Mouse (Mus musculus): ENCODE measurements at regions not wholly inside any gene's neighbourhood (a gene's known extent, or its start where the extent isn't known, plus 50 kb on each side); places are given as distances from the start of the nearest gene placed in this dataset.

DNA sequence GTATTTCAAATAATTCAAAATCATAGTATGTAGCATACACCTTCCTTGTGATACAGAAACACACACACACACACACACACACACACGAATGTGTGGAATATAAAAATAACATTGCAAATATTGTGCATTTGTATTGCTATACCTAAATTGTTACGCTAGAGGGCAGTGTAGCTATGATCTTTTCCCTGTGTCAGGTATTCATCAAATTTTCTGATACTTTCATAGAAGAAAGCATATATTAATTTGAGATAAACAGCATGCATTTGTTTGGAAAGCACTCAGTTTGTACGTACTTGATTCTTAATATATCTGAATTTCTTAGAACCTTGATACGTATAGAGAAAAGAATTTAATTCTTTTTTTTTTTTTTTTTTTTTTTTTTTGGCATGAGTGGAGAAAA is 1700.9 kb upstream of the Sel1l start:
- no peak for DNase-seq (ENCODE audit: low spot score)

DNA sequence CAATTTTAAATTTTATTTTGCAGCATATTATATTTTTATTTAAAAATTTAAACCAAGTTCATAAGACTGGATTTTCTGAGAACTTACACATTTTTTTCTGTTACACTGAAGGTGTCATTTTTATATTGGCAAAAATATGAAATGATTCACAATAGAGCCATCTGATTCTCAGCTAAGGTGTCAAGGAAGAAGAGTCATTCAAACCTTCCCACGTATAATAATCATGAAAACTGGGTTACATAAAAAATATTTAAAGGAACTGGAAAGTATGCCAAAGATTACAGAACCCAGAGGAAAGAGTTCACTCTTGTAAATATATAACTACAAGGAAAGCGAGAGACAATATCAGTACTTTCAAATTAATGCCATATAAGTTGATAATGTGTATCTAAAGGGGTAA is 1674.5 kb upstream of the Sel1l start:
- DNase-seq (ENCODE audit: low spot score) = no peak

DNA sequence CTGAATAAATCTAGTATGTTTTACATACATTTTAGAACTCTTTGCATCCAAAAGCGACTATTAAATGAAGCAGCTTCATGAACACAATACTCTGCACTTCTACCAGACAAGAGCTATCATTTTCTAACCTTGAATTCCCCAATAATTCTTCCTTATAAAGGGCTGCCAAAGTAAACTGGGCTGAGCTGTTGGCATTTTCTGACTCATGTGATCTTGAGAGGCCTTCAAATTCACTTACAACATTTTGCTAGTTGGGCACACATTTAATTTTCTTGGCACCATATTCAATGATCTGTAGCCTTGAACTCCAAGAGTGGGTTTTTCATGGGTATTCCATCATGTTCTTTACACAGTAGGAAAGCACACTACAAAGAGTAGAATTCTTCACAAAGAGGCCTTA is 1637.4 kb upstream of the Sel1l start:
- no peak for DNase-seq (ENCODE audit: low spot score)

DNA sequence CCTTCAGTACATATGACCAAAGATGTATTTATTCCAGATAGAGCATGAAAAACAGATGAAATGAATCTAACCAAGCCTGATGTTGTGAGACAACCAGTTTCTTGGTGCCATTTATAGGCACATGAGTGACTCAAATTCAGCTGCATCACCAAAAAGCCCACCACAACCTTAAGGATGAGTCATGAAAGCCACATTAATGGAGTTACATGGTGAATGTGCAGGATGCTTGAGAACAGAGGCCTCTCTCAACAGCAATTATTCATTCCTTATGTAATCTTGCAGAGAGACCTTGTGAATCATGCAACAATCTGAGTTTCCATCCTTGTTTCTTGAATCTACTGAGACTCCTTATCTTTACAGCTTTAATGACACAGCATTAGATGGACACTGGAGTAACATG is 1613.1 kb upstream of the Sel1l start:
- no peak for DNase-seq (ENCODE audit: low spot score)

DNA sequence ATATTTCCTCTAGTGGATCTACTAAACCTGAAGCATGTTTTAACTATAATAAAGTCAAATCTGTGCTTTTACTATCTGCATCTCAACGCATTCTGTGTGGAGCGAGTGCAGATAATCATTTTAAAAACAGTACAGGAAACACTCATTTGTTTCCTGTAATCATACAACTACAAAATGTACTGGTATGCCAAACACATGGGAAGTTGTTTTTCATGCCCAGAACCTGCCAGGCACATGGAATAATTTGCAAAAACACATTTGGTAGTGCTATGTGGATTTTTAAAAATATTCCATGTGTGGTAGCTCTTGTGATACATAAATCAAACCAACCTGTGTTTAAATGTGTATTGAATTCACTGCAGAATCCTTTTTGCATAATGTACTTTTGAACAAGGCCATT is 1600.5 kb upstream of the Sel1l start:
- no peak for DNase-seq (ENCODE audit: low spot score)

DNA sequence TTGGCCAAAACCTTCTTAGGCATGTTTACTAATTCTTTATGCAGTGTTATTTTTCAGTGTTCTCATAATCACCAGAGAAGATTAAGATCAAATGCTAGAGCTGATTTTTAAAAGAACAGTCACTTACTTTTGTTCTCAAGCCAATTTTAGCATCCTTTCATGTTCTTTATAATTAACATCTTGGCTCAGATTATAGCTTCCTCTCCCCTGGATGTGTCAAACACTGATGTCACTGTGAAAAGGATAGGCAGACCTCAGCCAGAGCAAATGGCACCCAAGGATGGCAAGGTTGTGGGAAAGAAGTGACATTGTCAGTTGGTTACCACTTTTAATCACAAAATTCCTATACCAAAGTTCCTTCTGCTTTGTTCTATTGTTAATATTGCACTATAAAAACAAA is 1580.3 kb upstream of the Sel1l start:
- DNase-seq (ENCODE audit: low spot score) = no peak

DNA sequence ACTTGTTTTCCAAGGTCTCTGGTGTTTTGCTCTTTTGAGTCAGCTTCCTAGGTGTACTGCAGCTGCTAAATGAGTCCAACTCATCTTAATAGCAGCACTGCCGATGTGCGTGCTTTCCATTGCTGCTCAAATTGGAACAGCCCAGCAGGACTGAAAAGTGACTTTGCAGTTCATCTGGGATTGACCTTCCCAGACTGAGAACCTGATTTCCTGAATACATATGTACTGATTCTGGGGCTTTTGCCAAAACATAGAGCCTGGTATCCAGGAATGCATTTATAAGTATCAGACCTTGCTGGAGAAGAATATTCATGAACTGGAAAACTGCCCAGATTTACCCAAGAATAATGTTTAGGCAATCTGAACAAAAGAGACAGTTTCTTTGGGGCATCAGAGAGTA is 1579.0 kb upstream of the Sel1l start:
- DNase-seq (ENCODE audit: low spot score) = no peak

DNA sequence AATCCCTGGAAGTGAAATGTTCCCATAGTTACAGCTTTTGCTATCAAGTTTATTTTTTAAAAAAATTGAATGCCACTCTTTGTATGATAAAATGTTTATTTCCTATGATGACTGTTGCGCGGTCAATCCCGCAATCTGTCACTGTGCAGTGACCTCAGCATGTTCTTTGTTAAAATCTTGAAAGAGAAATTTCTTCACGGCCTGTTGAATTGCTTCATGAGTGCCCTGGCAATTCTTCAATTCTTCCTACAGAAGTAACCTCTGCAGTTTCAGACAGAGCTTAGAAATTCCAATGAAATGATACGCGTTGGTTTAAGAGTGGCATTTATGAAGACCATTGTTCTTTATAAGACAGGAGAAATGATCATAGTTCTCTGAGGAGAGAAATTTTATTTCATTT is 1567.4 kb upstream of the Sel1l start:
- DNase-seq (ENCODE audit: low spot score) = no peak

DNA sequence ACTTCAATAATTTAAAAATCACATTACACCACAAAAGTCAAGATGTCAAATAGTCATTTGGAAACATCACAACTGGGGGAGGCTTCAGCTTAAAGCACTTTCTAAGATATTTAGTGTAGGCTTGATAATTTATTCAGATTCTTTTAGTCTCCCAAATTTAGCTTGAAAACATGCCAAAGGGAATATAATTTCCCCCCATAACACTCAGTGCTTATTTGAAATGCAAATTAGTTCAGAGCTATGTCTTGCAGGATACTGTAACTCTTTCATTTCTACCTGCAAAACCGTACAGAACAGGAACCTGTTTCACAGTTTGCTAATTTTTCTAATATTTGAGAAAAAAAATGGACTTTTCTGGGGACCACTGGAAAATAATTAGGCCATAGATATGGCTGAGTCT is 1566.8 kb upstream of the Sel1l start:
- DNase-seq (ENCODE audit: low spot score) = no peak

DNA sequence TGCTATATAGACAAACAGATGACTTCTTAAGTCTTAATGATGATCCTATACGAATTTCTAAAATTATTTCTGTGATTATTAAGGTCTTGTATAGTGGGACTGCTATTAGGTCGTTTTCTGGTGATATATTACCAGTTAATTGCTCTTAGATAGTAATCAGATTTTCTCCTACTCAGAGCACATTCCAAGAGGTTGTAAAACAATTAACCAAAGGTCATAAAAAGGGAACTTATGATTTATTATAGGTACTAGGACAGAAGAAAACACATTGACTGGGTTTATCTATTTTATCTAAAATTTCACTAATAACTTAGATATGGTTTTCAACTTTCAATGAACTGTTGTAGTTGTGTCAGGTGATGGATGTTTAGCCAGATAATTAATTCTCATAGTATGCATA is 1536.6 kb upstream of the Sel1l start:
- DNase-seq (ENCODE audit: low spot score) = no peak

DNA sequence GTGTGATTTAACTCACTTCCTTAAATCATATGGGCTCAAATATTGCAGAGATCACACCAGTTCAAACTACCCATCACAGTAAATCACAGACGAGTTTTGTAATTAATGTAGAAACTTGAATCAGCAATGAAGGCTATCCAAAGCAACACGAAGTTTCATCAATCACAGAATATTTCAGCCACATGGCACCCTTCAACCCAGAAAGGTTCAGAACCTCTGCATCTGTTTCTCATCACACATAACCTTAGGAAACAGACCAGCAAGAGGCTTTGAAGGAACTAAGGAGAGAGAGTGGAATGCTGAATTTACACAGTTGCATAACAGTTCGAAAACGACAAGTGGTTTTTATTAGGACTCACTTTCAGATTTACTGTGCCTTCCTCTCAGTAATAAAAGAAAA is 1494.0 kb upstream of the Sel1l start:
- DNase-seq (ENCODE audit: low spot score) = no peak

DNA sequence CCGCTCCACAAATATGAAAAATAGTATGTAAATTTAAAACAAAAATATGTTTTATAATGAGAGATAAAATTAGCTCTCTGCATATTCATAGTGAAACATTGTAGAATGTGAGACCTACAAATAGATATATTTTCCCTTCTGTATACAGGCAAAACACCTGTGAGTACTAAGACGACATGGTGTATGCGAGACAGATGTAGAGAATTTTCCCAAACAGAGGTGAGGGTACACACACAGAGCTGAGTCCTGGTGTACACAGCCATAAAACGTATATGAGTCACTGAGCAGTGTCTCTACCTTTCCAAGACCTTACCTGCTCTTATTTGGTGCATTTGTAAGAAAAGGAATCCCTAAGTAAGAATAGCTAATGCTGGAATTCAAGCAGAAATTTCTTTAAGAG is 1493.6 kb upstream of the Sel1l start:
- no peak for DNase-seq (ENCODE audit: low spot score)

DNA sequence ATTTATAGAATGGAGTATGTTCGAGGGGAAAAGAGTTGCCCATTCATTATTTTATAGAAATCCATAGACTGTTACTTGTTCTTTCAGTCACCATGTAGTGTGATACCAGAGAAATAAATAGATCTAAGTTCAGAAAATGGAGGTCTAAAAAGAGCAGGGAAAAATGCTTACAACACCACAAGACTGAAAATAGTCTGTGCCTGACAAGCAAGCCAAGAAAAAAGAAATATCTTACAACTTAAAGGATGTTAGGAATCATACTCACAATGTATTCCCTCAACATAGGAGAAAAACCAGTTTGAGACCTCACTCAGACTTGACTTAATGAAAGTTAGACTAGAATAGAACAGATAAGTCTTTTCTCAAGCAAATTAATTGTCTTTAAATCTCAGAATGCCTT is 1486.6 kb upstream of the Sel1l start:
- DNase-seq (ENCODE audit: low spot score) = no peak

DNA sequence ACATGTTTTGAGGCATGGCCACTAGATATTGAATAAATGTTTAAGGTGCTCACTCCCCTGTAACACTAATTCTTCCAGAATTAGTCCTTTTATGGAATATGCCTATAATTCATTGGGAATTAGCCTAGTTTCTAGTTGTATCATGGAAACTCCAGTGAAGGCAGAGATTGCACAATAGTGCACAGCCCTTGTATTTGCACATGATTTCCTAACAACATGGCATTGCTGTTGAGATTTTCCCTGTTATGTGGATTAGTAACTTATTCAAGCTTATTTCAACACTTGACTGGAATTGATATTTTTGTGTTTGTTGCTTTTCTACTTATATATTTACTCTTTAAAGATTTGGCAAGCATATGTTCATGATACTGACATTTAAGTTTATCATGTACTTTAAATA is 1463.3 kb upstream of the Sel1l start:
- DNase-seq (ENCODE audit: low spot score) = no peak

DNA sequence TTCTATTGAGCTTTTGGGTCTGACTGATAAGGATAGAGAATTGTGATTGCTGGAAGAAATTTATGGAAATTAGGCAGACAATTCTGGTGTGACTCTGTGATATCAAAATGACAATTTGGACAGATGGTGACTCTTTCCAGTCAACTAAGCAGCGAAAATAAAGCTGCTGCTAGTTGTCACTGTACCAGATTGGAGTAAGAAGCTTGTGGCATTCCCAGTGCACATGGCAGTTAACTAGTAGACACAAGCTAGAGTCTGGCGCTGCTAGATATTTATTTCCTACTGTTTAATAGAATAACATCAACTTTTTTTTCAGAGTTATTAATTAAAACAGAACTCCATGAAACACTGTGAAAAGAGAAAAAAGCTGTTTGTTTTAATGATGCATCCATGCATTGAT is 1432.9 kb upstream of the Sel1l start:
- DNase-seq (ENCODE audit: low spot score) = no peak

DNA sequence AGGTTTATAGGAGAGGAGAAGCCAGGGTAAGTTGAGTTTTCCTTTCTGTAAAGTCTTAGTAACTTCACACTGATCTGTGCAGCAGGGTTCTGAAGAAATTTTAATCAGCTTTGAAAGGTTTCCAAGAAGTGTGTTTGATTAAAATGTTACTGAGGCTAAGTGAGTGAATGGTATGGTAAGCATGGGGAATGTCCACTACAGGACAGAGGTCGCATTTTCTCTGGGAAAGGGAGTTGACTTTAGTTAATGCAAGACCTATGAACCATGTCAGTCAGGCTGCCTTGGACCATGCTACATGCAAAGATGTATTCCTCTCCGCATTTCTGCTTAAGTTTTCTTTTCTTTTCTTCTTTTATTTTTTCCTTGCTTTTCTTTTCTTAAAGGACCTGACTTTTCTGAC is 1424.7 kb upstream of the Sel1l start:
- no peak for DNase-seq (ENCODE audit: low spot score)

DNA sequence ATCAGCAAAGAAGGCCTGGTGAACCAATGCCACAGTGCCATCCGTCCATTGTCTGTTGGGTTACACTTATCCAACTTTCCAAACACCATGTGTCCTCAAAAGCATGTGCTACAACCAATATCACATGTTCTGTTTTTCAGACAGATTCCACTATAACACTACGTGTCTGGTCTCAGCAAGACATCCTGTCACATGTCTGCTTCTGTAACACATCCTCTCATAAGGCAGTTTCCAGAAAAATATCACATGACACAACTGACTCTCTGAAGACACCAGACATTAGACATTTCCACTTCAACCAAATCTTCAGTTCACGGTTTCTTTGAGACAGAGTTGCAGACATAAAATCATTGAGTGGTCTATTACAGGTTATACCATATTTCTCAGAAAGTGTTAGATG is 1381.3 kb upstream of the Sel1l start:
- DNase-seq (ENCODE audit: low spot score) = no peak

DNA sequence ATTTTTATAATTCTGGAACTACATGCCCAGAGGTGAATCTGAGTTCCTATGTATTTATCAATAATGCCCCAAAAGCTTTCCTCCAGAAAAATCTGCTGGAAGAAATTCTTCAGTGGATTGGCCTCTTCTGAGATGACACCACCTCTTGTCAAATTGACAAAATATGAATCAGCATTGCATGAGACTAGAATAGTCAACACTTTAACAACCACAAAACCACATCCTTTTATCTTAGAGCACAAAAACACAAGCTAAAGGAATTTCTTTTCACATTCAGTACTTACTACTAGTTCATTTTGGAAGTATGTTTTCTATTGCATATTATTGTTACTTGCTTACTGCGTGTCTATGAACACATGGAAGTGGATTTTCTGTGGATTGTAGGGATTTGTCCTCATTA is 1377.9 kb upstream of the Sel1l start:
- DNase-seq (ENCODE audit: low spot score) = no peak

DNA sequence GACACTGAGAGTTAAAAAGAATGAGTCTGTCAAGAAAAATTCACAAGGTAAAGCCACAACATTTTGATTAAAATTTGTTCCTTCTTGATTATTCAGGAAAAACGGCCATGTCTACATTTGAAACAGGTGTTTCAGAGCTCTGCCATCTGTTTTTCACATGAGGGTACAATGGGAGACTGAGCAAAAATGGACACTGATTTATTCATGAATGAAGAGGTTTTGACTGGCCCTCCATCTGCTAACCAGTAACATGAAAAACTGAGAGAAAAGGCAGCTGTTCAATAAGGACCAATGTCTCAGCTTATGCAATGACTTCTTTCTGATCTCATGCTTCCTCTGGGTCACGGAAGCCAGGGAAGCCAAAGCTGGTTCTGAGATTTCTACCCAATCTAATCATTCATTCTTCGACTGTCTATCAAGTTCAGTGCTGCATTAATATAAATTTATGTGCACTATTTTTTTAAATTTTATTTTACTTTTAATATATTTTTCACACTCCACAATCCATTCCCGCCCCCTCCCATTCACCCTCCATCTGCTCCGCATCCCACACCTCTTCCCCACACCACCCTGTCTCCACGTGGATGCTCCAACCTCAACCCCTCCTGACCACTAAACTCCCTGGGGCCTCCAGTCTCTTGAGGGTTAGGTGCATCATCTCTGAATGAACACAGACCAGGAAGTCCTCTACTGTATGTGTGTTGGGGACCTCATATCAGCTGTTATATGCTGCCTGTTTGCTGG is 1372.4 kb upstream of the Sel1l start:
- DNase-seq (ENCODE audit: low spot score) = no peak

DNA sequence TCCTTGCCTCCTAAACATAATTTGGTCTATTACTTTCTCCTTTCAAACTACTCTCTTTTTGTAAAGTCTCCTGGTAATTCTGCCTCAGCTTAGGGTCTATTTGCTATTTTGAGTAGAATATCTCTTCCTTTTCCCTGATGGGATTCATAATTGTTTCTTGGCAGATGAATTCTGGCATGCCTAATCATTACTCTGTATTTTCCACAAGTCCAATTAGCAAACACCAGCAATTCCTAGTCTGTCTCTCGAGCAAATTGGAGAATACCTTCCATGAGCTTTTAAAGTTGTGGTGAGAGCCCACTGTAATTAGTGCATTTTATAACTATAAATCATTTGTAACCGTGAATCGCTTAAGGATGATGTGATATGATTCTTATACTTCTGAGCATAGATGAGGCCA is 1358.6 kb upstream of the Sel1l start:
- DNase-seq (ENCODE audit: low spot score) = no peak

DNA sequence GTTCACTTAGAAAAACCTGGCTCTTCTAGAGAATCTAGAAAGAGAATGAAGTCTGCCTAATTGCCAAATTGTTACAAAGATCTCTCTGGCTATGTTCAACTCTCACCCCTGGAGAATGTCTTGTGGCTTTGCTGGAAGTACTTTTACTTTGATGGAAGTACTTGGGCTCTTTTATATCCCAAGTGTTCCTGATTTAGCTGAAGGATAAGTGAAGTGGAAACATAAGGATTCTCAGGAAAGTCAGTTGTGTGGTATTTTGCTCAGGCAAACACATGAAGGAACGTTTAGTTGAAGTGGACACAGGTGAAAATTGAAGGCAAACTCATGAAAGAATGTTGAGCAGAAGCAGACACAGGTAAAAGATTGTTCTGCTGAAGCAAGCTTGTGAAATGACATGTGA is 1340.0 kb upstream of the Sel1l start:
- no peak for DNase-seq (ENCODE audit: low spot score)

DNA sequence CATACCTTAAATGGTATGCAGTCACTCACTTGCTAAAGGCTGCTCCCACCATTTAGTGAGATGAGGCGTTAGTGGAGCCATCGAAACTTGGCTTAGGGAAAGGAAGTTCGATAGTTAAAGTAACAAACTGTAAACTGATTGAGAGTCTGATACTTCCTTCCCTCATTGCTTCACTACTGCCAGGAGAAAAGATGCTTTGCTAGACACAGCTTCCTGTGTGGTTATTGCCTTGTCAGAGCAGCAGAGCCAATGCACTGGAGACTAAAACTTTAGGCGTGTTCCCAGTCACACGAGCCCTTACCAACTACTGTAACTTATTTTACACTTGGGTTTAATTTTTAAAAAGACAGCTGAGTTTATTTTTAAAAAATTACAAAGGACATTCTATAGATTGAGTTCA is 1324.8 kb upstream of the Sel1l start:
- DNase-seq (ENCODE audit: low spot score) = no peak

DNA sequence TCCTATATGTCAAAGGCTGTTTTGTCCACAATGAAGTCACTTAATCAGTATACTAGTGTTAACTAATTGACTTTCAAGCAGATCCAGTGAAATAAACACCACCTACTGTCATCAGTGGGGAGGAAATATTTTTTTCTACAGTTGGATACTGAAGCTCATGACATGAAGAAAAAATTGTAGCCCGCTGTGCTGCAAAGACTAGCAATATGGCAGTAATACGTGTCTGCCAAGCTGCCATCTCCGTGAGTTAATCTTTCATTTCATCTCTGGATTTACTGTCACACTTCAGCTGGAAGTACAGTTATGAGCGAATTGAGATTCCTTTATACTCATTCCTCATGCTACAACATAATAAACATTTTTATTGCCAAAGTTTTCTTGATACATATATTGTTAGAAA is 1311.3 kb upstream of the Sel1l start:
- DNase-seq (ENCODE audit: low spot score) = no peak

DNA sequence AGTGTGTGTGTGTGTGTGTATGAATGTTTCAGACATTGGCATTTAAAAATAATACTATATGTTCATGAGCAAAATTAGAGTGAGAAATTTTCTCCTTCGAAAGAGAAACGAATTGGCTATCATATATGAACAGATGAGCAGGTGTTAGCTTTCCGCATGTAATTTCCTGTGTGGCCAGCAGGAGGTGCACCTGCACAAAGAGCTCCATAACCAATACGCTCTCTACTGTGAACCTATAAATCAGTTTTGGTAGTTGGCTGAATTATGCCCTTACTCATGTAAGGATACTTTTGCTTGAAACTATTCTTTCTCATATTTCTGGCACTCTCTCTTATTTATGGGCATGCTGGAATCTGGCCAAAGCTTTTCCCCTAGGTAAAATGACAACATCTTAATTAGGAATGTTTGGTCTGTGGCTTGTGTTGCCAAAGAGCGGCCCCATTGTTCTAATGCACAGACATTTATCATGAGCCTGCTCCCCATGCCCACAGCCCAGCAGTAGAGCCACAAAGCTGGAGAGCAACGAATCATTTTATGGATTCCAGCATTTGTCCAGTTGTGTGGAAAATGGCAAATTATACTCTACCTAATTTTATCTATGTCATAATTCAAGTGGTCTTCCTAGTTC is 1303.8 kb upstream of the Sel1l start:
- DNase-seq (ENCODE audit: low spot score) = peak; percentile 5
